Mouse (Mus musculus): ENCODE data around the gene Zap70. TPM values are rescaled to one million over a fixed set of nuclear protein-coding genes. Genes with fewer than 3 reads are reported as not detected.

Gene Zap70
- 0.56 and 6.7 TPM in 2 replicates for total RNA-seq (2021)
- long read RNA-seq, experiment 1, partial matches to known transcripts: 0 of 5 reads
- long read RNA-seq, experiment 1, other reads (novel, unspliced or antisense): 1 of 5 reads
- long read RNA-seq, experiment 2: 0 reads

DNA sequence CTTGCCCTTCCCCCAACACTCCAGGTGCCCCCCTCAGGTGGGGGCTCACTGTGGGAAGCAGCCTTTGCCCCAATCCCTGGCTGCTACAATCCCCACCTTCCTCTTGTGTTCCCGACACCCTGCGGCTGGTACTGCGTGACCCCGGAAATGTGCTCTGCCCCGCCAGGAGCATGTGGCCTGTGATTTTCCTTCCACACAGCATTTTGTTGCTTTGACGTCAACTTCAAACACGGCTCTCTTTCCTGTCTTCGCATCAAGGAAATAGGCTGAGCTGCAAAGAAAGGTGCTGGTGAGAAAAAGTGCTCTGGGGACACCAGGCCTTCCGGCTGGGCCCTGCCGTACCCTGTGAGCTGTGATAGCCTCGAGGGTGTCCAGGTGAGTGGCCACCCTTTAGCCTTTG lies at the start of gene Zap70:
Zap70 (plus strand) TSS at position 231 of the 400 bp plus-strand sequence.
- no peak for DNase-seq

DNA sequence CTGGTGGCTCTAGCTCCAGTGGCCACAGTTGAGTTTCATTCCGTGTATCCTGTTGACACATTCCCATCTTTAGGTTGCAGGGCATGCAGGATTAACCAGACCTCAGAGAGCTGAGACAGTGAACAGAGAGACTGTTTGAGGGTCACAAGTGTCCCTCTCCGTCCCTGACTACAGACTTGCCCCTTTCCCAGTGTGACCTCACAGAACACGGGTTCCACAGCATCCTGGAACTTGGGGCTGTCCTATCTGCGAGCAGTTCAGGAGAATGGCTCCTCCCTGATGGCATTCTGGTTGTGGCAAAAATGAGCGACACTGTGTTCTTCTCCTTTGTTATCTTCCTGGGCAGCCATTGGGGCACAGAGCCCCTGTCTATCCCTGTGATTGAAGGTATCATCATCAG lies 47.3 kb upstream of the Zap70 start, which contains the start of gene Actr1b:
Actr1b (minus strand) TSS at position 112 of the 400 bp plus-strand sequence.
- no peak for DNase-seq

- DNase-seq: no peak
Measured at GRCm38 (mm10) chr1:36718786-36719185, 42.8 kb upstream of the Zap70 start.

GRCm38 (mm10) chr1:36723146-36724056 lies 38.2 kb upstream of the Zap70 start:
- DNase-seq: no peak

- DNase-seq: no peak
Measured at GRCm38 (mm10) chr1:36724057-36724431, 37.6 kb upstream of the Zap70 start.

DNA sequence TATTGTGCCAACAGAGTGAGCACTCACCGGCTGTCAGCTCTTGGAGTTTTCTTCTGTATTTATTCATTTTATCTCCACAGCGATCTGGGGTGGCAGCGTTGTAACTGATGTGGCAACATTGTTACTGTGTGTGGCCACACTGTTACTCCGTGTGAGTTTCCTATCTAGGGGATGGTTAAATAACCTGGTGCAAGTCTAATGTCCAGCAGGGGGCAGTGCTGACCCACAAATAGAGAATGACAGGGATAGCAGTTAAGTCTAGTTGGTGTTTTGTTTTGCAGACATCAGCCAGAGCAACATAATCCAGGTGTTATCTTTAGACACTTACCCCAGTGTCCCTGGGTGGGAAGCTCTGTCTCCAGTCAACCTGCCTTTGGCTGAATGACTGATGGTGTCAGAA lies 24.3 kb upstream of the Zap70 start:
- peak; percentile 90 for DNase-seq

- no peak for DNase-seq
Measured at GRCm38 (mm10) chr1:36739231-36739630, 22.4 kb upstream of the Zap70 start.

- no peak for DNase-seq
Measured at GRCm38 (mm10) chr1:36743046-36743445, 18.6 kb upstream of the Zap70 start.

GRCm38 (mm10) chr1:36744268-36744944 lies 17.2 kb upstream of the Zap70 start:
- peak; percentile 75 for DNase-seq

DNA sequence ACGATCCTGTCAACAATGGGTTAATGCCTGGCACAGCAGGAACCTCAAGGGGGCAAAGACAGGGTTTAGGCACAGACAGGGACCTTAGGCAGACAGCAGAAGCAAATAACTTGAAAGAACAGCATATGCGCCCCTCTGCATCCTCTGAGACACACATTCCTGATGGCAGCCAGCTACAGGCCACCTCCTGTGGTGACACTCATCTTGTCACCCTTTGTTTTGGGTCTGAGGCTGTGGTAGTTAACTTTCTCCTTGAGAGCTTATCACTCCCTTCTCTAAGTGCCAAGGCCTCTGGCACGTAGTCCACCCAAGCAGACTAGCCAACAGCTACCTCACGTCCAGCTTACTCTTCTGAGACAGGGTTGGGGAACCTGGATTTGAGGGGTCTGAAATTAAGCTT lies 15.9 kb upstream of the Zap70 start:
- DNase-seq: no peak

GRCm38 (mm10) chr1:36746452-36746851 lies 15.1 kb upstream of the Zap70 start:
- DNase-seq: peak; percentile 66

GRCm38 (mm10) chr1:36753932-36754675 lies 7.5 kb upstream of the Zap70 start:
- no peak for DNase-seq

DNA sequence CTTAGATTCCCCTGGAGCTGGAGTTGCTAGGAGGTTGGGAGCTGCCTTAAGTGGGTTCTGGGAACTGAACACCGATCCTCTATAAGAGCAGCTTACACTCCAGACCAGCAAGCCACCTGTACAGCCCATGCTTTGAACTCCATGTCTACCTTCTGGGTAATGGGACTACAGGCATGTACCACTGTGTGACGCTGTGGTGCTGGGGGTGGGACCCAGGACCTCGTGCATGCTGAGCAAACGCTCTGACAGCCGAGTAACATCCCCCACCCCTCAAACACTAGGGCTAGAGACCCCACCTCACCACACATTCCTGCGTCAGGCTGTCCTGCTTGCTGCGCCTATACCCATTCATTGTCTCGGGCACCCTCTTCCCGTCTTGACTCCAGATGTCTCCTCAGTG lies 3.0 kb upstream of the Zap70 start:
- no peak for DNase-seq

- DNase-seq: no peak
Measured at GRCm38 (mm10) chr1:36759076-36759475, 2.5 kb upstream of the Zap70 start.

DNA sequence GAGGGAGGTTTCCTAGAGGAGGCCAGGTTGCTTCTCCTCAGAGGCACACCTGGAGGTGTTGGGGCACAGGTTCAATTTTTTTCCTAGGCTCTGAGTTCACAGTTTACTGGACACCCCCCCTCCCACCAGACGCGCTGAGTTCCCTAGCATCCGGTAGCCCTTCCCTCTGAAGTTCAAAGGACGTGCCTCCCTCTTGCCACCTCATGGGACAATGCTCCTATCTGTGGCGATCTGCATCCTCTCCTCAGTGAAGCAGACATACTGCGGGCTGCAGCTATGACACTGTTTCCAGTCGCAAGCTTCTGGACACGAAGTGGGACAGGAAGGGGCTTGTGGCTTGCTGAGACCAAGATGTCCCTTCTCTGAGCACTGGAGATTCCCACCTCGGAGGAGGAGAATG lies 1.2 kb upstream of the Zap70 start:
- no peak for DNase-seq

GRCm38 (mm10) chr1:36761061-36761460 lies 537 bp upstream of the Zap70 start:
- DNase-seq: no peak

- no peak for DNase-seq
Measured at GRCm38 (mm10) chr1:36766431-36767205, 5.0 kb downstream of the Zap70 start.

DNA sequence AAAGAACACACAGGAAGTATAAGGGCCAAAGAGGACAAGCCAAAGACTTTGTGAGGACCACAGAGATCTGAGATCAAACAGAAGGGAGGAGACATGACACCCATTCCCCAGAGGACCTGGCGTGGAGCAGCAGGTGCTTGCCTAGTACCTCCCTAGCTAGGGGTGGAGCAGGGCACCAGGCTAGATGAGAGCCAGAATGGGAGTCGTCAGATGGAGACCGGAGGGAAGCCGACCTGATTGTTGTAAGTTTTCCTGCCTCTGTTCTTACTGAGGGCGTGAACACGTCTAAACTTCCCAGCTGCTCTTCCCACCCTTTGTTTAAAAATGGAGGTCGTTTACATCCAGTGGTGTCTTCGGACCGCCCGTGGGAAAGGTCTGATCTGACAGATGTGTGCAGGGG lies 5.7 kb downstream of the Zap70 start:
- DNase-seq: no peak

DNA sequence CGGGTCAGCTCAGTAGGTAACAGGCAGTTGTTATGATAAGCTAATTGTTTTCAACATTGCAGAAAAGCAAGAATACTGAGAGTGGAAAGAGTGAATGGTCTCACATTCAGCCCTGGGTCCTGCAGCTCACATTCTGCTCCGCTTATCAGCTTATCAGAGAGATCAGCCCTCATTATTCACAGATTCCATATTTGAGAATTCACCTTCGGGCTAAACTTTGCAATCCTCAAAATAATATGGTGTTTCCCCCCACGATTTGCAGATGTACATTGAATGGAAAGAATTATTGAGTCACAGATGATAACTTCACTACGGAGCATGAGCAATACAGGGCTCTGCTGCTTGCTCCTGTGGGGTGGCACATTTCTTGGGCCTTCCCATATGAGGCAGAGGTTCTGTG lies 7.2 kb downstream of the Zap70 start:
- DNase-seq: no peak

DNA sequence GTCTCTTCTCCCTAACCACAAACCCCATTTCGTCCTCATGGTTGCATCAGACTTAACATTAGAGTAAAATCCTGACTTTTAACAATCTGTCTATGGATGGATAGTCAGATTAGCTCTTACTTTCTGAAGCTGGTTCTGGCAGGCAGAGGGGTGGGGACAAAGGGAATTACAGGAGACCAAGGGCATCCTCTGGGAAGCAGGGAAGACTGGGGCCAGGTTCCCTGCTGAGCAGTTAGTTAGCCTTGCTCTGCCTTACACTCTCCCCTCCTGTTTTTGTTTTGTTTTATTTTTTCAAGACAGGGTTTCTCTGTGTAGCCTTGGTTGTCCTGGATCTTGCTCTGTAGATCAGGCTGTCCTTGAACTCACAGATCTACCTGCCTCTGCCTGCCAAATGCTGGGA lies 8.4 kb downstream of the Zap70 start:
- DNase-seq: no peak

DNA sequence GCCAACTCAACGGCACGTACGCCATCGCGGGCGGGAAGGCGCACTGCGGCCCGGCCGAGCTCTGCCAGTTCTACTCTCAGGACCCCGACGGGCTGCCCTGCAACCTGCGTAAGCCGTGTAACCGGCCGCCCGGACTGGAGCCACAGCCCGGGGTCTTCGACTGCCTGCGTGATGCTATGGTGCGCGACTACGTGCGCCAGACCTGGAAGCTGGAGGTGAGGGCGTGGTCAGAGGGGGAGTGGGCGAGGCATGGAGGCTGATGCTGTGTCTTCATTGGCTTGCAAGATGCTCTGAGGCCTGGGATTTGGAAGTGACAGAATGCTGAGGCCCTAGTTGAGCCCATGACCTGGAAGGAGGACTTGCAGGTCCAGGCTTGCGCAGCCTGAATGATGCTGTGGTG lies 9.4 kb downstream of the Zap70 start:
- DNase-seq: no peak

Data from adrenal gland, postnatal 14 days (tissue).